Mouse (Mus musculus) spleen, adult 2 months (tissue): Measurements from ENCODE around the gene Tgif1.

Source experiments
- CTCF ChIP-seq: fragments of 200-500 bp; IDR thresholded peaks from 2 replicates; pipeline ENCODE4 v1.5.1; 2011; ENCODE audit warnings: mild to moderate bottlenecking, inconsistent platforms; ENCODE audit not compliant: insufficient read depth, insufficient read length, insufficient replicate concordance; ENCODE audit errors: extremely low read depth
- POLR2A ChIP-seq: fragments of 200-500 bp; IDR thresholded peaks from 2 replicates; pipeline ENCODE4 v1.6.1; 2011; ENCODE audit warnings: low read depth, low read length, inconsistent platforms

- TF ChIP-seq CTCF (no peak), POLR2A (no peak)
These were observed 24.1 kb downstream of the Tgif1 start for GRCm38 (mm10) chr17:70829217-70829616.
